Mouse (Mus musculus): ENCODE results near the gene Vmn1r203. TPM values are rescaled to one million over a fixed set of nuclear protein-coding genes. Genes with fewer than 3 reads are reported as not detected.
"Not testable (repeated sequence)": the region's sequence is repeated elsewhere in the genome, so short reads cannot be mapped to it uniquely, and the experiment has no call there.

Gene Vmn1r203
- not detected in 2 replicates for polyA plus RNA-seq (2015; fragmentation: Nextera tagmentation; extraction: Ambion mirVana)

DNA sequence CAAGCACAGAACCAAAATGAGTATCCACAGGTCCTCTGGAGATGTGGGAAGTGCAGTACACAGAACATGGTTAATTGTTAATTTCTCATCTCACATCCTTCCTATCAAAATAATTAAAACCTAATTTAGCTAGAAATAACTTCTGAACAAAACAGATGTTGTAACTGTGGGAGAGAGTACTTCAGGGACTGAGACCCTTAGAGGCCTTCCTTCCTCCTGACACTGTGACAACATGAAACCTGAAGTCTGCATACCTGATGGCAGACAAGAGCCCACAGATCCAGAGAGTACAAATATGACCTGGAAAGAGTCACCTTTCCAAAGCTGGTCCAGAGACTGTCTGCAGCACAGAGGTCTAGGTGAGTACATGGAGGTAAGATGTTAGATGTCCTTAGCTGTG is at the start of gene Vmn1r203:
TSS of gene Vmn1r203 (plus strand) at position 301 of the 400 bp plus-strand sequence.
- ATAC-seq, result no peak

GRCm38 (mm10) chr13:22471623-22472022 is 46.3 kb upstream of the Vmn1r203 start, which contains the start of gene Vmn1r201:
TSS of gene Vmn1r201 (plus strand) at chr13:22471923.
- Histone ChIP-seq H3K4me3 (replicated peaks; ENCODE audit: low read length) (no peak within 1 kb of the TSS), H3K9ac (replicated peaks; ENCODE audit: low read depth, low read length) (no peak within 1 kb of the TSS), H3K4me1 (replicated peaks; ENCODE audit: control insufficient read depth, insufficient read depth, low read length) (no peaks in the 10 kb centered on the region), H3K36me3 (ENCODE audit: control insufficient read depth, insufficient read depth) (no peaks in the 10 kb centered on the region), H3K4me2 (ENCODE audit: low read length) (no peak within 1 kb of the TSS), H3K9me3 (ENCODE audit: control insufficient read depth, low read length) (no peaks in the 10 kb centered on the region), H3K27ac (ENCODE audit: low read length) (no peak within 1 kb of the TSS), H3K27me3 (replicated peaks; ENCODE audit: control insufficient read depth, insufficient read depth, low read length) (no peaks in the 10 kb centered on the region)
- ATAC-seq, result no peak
- 85% methylated on average over 1 of the region's 1 CpGs for WGBS

More for the DNA sequence above, at the start of gene Vmn1r203:
- H3K36me3 ChIP-seq (ENCODE audit: control insufficient read depth, insufficient read depth), result no peaks in the 10 kb centered on the region
- no peak within 1 kb of the TSS for H3K27ac ChIP-seq (ENCODE audit: low read length)
- no peaks in the 10 kb centered on the region for H3K4me1 ChIP-seq (replicated peaks; ENCODE audit: control insufficient read depth, insufficient read depth, low read length)
- no peaks in the 10 kb centered on the region for H3K27me3 ChIP-seq (replicated peaks; ENCODE audit: control insufficient read depth, insufficient read depth, low read length)
- no peak within 1 kb of the TSS for H3K4me3 ChIP-seq (replicated peaks; ENCODE audit: low read length)
- H3K9me3 ChIP-seq (ENCODE audit: control insufficient read depth, low read length), result no peaks in the 10 kb centered on the region
- no peak within 1 kb of the TSS for H3K4me2 ChIP-seq (ENCODE audit: low read length)
- no peak within 1 kb of the TSS for H3K9ac ChIP-seq (replicated peaks; ENCODE audit: low read depth, low read length)

DNA sequence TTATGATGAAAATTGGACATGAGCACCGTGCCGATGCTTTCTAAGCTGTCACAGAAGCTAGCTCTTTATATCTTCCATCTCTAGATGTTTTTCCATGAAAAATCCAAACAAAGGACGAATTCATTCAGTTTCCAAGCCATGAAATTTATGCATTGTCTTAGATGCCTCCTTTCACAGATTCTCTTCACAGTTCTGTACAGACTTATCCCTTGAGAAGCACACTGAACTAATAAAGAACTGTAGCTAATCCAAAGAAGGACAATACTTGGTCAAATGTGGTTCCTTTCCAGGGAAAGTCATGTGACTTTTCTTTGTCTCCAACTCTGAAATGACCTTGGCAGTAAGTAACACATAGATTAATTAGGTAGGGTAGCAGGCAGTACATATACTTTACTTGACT is 15.5 kb upstream of the Vmn1r203 start:
- H3K9ac ChIP-seq (replicated peaks; ENCODE audit: low read depth, low read length), result no peak overlapping the region
- no peaks in the 10 kb centered on the region for H3K27me3 ChIP-seq (replicated peaks; ENCODE audit: control insufficient read depth, insufficient read depth, low read length)
- no peaks in the 10 kb centered on the region for H3K9me3 ChIP-seq (ENCODE audit: control insufficient read depth, low read length)
- H3K36me3 ChIP-seq (ENCODE audit: control insufficient read depth, insufficient read depth), result no peaks in the 10 kb centered on the region
- H3K4me1 ChIP-seq (replicated peaks; ENCODE audit: control insufficient read depth, insufficient read depth, low read length), result no peaks in the 10 kb centered on the region
- 69% methylated on average over 3 of the region's 3 CpGs for WGBS
- no peak overlapping the region for H3K27ac ChIP-seq (ENCODE audit: low read length)
- H3K4me3 ChIP-seq (replicated peaks; ENCODE audit: low read length), result no peak overlapping the region
- no peak for ATAC-seq
- H3K4me2 ChIP-seq (ENCODE audit: low read length), result no peak overlapping the region

- no peak within 1 kb of the TSS for H3K4me2 ChIP-seq (ENCODE audit: low read length)
- H3K9me3 ChIP-seq (ENCODE audit: control insufficient read depth, low read length), result no peaks in the 10 kb centered on the region
- ATAC-seq, result no peak
- no peaks in the 10 kb centered on the region for H3K27me3 ChIP-seq (replicated peaks; ENCODE audit: control insufficient read depth, insufficient read depth, low read length)
- no peak within 1 kb of the TSS for H3K4me3 ChIP-seq (replicated peaks; ENCODE audit: low read length)
- no peak within 1 kb of the TSS for H3K27ac ChIP-seq (ENCODE audit: low read length)
- no peaks in the 10 kb centered on the region for H3K4me1 ChIP-seq (replicated peaks; ENCODE audit: control insufficient read depth, insufficient read depth, low read length)
- H3K9ac ChIP-seq (replicated peaks; ENCODE audit: low read depth, low read length), result no peak within 1 kb of the TSS
- no peaks in the 10 kb centered on the region for H3K36me3 ChIP-seq (ENCODE audit: control insufficient read depth, insufficient read depth)
Observed at GRCm38 (mm10) chr13:22505281-22505680, 12.6 kb upstream of the Vmn1r203 start, which contains the start of gene Vmn1r202. TSS of gene Vmn1r202 (minus strand) at chr13:22505381.

DNA sequence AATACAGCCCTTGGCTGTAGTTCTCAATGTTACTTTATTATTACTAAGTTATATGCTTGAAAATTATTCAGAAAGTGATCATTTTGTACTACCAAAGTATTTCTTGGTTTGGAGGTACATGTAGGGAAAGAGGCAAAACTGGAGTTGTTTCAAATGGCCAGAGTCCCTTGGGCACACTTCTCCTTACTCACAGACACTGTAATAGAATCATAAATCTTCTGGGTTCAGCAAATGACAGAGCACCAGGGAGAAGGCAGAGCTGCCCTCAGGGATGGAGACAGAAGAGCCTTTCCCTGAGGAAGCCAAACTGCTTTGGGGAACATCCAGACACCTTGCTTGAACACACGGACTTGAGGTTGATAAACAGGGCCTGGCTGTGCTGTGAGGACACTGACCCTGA is 35.0 kb downstream of the Vmn1r203 start, which contains the start of gene Vmn1r204:
TSS of gene Vmn1r204 (plus strand) at position 301 of the 400 bp plus-strand sequence.
- WGBS, result 71% methylated on average over 1 of the region's 1 CpGs

GRCm38 (mm10) chr13:22574911-22575310 is 57.0 kb downstream of the Vmn1r203 start:
- not testable (repeated sequence) for ATAC-seq; H3K27me3 ChIP-seq (replicated peaks; ENCODE audit: control insufficient read depth, insufficient read depth, low read length); H3K9ac ChIP-seq (replicated peaks; ENCODE audit: low read depth, low read length); H3K27ac ChIP-seq (ENCODE audit: low read length); H3K4me2 ChIP-seq (ENCODE audit: low read length); H3K4me3 ChIP-seq (replicated peaks; ENCODE audit: low read length); H3K9me3 ChIP-seq (ENCODE audit: control insufficient read depth, low read length); H3K36me3 ChIP-seq (ENCODE audit: control insufficient read depth, insufficient read depth); H3K4me1 ChIP-seq (replicated peaks; ENCODE audit: control insufficient read depth, insufficient read depth, low read length)
- WGBS, result 80% methylated on average over 3 of the region's 3 CpGs

More for the DNA sequence above, 35.0 kb downstream of the Vmn1r203 start, which contains the start of gene Vmn1r204:
- not testable (repeated sequence) for ATAC-seq; H3K4me1 ChIP-seq (replicated peaks; ENCODE audit: control insufficient read depth, insufficient read depth, low read length); H3K4me2 ChIP-seq (ENCODE audit: low read length); H3K36me3 ChIP-seq (ENCODE audit: control insufficient read depth, insufficient read depth); H3K27ac ChIP-seq (ENCODE audit: low read length); H3K4me3 ChIP-seq (replicated peaks; ENCODE audit: low read length); H3K9me3 ChIP-seq (ENCODE audit: control insufficient read depth, low read length); H3K27me3 ChIP-seq (replicated peaks; ENCODE audit: control insufficient read depth, insufficient read depth, low read length); H3K9ac ChIP-seq (replicated peaks; ENCODE audit: low read depth, low read length)

Other genes with a start within 250 kb of the Vmn1r203 start
- gene Vmn1r195, start 247.6 kb upstream of the Vmn1r203 start, polyA plus RNA-seq (2015; fragmentation: Nextera tagmentation; extraction: Ambion mirVana), result not detected in 2 replicates
- not detected in 2 replicates for gene Vmn1r196, start 228.2 kb upstream of the Vmn1r203 start, polyA plus RNA-seq (2015; fragmentation: Nextera tagmentation; extraction: Ambion mirVana)
- gene Vmn1r197, start 193.5 kb upstream of the Vmn1r203 start, polyA plus RNA-seq (2015; fragmentation: Nextera tagmentation; extraction: Ambion mirVana), result not detected in 2 replicates
- not detected in 2 replicates for gene Vmn1r198, start 167.8 kb upstream of the Vmn1r203 start, polyA plus RNA-seq (2015; fragmentation: Nextera tagmentation; extraction: Ambion mirVana)
- gene Vmn1r199, start 138.3 kb upstream of the Vmn1r203 start, polyA plus RNA-seq (2015; fragmentation: Nextera tagmentation; extraction: Ambion mirVana), result not detected in 2 replicates
- not detected in 2 replicates for gene Vmn1r200, start 127.7 kb upstream of the Vmn1r203 start, polyA plus RNA-seq (2015; fragmentation: Nextera tagmentation; extraction: Ambion mirVana)
- gene Vmn1r201, start 46.2 kb upstream of the Vmn1r203 start, polyA plus RNA-seq (2015; fragmentation: Nextera tagmentation; extraction: Ambion mirVana), result not detected in 2 replicates
- not detected in 2 replicates for gene Vmn1r202, start 12.7 kb upstream of the Vmn1r203 start, polyA plus RNA-seq (2015; fragmentation: Nextera tagmentation; extraction: Ambion mirVana)
- not detected in 2 replicates for gene Vmn1r204, start 35.1 kb downstream of the Vmn1r203 start, polyA plus RNA-seq (2015; fragmentation: Nextera tagmentation; extraction: Ambion mirVana)
- gene Vmn1r205, start 74.9 kb downstream of the Vmn1r203 start, polyA plus RNA-seq (2015; fragmentation: Nextera tagmentation; extraction: Ambion mirVana), result not detected in 2 replicates
- gene Vmn1r206, start 106.1 kb downstream of the Vmn1r203 start, polyA plus RNA-seq (2015; fragmentation: Nextera tagmentation; extraction: Ambion mirVana), result not detected in 2 replicates
- not detected in 2 replicates for gene Vmn1r207-ps, start 211.5 kb downstream of the Vmn1r203 start, polyA plus RNA-seq (2015; fragmentation: Nextera tagmentation; extraction: Ambion mirVana)

Measured in forebrain, embryonic 16.5 days (tissue).